Mouse (Mus musculus): ENCODE measurements around the gene Hoxd11. TPM values are rescaled to one million over a fixed set of nuclear protein-coding genes. Genes with fewer than 3 reads are reported as not detected.

The Hoxd11 gene
- polyA plus RNA-seq, 1 experiment: 2.8 TPM

GRCm38 (mm10) chr2:74733765-74734164 is 54.4 kb downstream of the Hoxd11 start:
- Histone ChIP-seq H3K4me1 (ENCODE audit: control insufficient read depth, insufficient read depth, low read length) (no peaks in the 10 kb centered on the region), H3K4me3 (ENCODE audit: insufficient read depth, low read length) (no peak overlapping the region), H3K27ac (ENCODE audit: insufficient read depth, low read length) (no peak overlapping the region)
- TF ChIP-seq POLR2A (IDR thresholded peaks at IDR 0.05; ENCODE audit: low read depth, low read length): no peak
- TF ChIP-seq CTCF (IDR thresholded peaks at IDR 0.05; ENCODE audit: borderline replicate concordance, insufficient read depth, low read length): no peak

- TF ChIP-seq CTCF (IDR thresholded peaks at IDR 0.05; ENCODE audit: borderline replicate concordance, insufficient read depth, low read length): no peak
- TF ChIP-seq POLR2A (IDR thresholded peaks at IDR 0.05; ENCODE audit: low read depth, low read length): no peak
- no peak overlapping the region for H3K4me3 ChIP-seq (ENCODE audit: insufficient read depth, low read length)
- H3K4me1 ChIP-seq (ENCODE audit: control insufficient read depth, insufficient read depth, low read length): no peaks in the 10 kb centered on the region
- no peak overlapping the region for H3K27ac ChIP-seq (ENCODE audit: insufficient read depth, low read length)
Measured at GRCm38 (mm10) chr2:74734451-74734850, 55.1 kb downstream of the Hoxd11 start.

- Histone ChIP-seq H3K27ac (ENCODE audit: insufficient read depth, low read length) (no peak overlapping the region), H3K4me1 (ENCODE audit: control insufficient read depth, insufficient read depth, low read length) (no peaks in the 10 kb centered on the region), H3K4me3 (ENCODE audit: insufficient read depth, low read length) (no peak overlapping the region)
- TF ChIP-seq CTCF (IDR thresholded peaks at IDR 0.05; ENCODE audit: borderline replicate concordance, insufficient read depth, low read length): no peak
- TF ChIP-seq POLR2A (IDR thresholded peaks at IDR 0.05; ENCODE audit: low read depth, low read length): no peak
Measured at GRCm38 (mm10) chr2:74734996-74735811, 55.8 kb downstream of the Hoxd11 start.

GRCm38 (mm10) chr2:74735851-74736687 is 56.7 kb downstream of the Hoxd11 start:
- no peak overlapping the region for H3K27ac ChIP-seq (ENCODE audit: insufficient read depth, low read length)
- no peaks in the 10 kb centered on the region for H3K4me1 ChIP-seq (ENCODE audit: control insufficient read depth, insufficient read depth, low read length)
- TF ChIP-seq CTCF (IDR thresholded peaks at IDR 0.05; ENCODE audit: borderline replicate concordance, insufficient read depth, low read length) (no peak), POLR2A (IDR thresholded peaks at IDR 0.05; ENCODE audit: low read depth, low read length) (no peak)
- no peak overlapping the region for H3K4me3 ChIP-seq (ENCODE audit: insufficient read depth, low read length)

Other genes with a start within 250 kb of the Hoxd11 start
- gene Lnpk, start 100.1 kb upstream of the Hoxd11 start, polyA plus RNA-seq (2011; ENCODE audit: insufficient read length, low read depth, missing spikeins): 29.4 and 46.3 TPM in 2 replicates
- gene Evx2, start 20.0 kb upstream of the Hoxd11 start, polyA plus RNA-seq (2011; ENCODE audit: insufficient read length, low read depth, missing spikeins): 0.35 and 0.74 TPM in 2 replicates
- 17.0 and 20.1 TPM in 2 replicates for gene Hoxd13, start 11.2 kb upstream of the Hoxd11 start, polyA plus RNA-seq (2011; ENCODE audit: insufficient read length, low read depth, missing spikeins)
- 2.3 and 3.7 TPM in 2 replicates for gene Hoxd12, start 4.5 kb upstream of the Hoxd11 start, polyA plus RNA-seq (2011; ENCODE audit: insufficient read length, low read depth, missing spikeins)
- gene Hoxd10, start 12.4 kb downstream of the Hoxd11 start, polyA plus RNA-seq (2011; ENCODE audit: insufficient read length, low read depth, missing spikeins): 3.7 and 4.4 TPM in 2 replicates
- gene Hoxd9, start 18.2 kb downstream of the Hoxd11 start, polyA plus RNA-seq (2011; ENCODE audit: insufficient read length, low read depth, missing spikeins): 2.1 and 3.5 TPM in 2 replicates
- 9.9 and 16.5 TPM in 2 replicates for gene Hoxd8, start 25.1 kb downstream of the Hoxd11 start, polyA plus RNA-seq (2011; ENCODE audit: insufficient read length, low read depth, missing spikeins)
- 2.7 and 3.3 TPM in 2 replicates for gene Hoxd3, start 32.4 kb downstream of the Hoxd11 start, polyA plus RNA-seq (2011; ENCODE audit: insufficient read length, low read depth, missing spikeins)
- 4.1 and 6.7 TPM in 2 replicates for gene Hoxd4, start 32.4 kb downstream of the Hoxd11 start, polyA plus RNA-seq (2011; ENCODE audit: insufficient read length, low read depth, missing spikeins)
- gene Gm28230, start 47.2 kb downstream of the Hoxd11 start, polyA plus RNA-seq (2011; ENCODE audit: insufficient read length, low read depth, missing spikeins): 0.70 and 1.4 TPM in 2 replicates
- gene Hoxd1, start 83.4 kb downstream of the Hoxd11 start, polyA plus RNA-seq (2011; ENCODE audit: insufficient read length, low read depth, missing spikeins): 0.46 TPM in 1 of 2 replicates, not detected in the other
- gene Mtx2, start 146.2 kb downstream of the Hoxd11 start, polyA plus RNA-seq (2011; ENCODE audit: insufficient read length, low read depth, missing spikeins): 79.5 and 91.0 TPM in 2 replicates